Mouse (Mus musculus) T-helper 1 cell (primary cell): Measurements from ENCODE around the gene Larp1b.

Experiments used
- in situ Hi-C: fragments of 300-600 bp; cut with MboI, MseI; formaldehyde crosslinking; loops from one replicate; pipeline ENCODE4 v1.15.1; 2025; ENCODE audit warnings: high pct_unique_total_duplicates

The Larp1b gene

DNA sequence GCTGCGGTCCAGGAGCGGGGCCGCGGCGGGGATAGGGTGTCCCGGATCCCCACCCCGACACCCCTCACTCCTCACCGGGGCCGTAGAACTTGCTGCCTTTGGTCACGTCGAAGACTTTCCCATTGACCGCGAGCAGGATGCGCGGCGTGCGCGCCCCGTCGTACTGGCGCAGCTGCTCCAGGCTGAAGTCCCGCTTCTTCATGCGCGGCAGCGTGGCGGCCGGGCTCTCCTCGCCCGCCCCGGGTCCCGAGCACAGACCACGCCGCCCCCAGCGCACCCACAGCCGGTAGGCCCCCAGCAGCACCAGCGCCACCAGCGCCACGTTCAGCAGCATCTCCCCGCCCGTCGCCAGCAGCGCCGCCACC lies 132.9 kb downstream of the Larp1b start:
- in situ Hi-C loops = no loop called here

- in situ Hi-C loops = no loop called here
These were observed 133.5 kb downstream of the Larp1b start, which contains the start of gene Pgrmc2 for GRCm38 (mm10) chr3:41082885-41083789. Pgrmc2 (minus strand) TSS chr3:41083046.

- in situ Hi-C loops = no loop called here
These were observed 134.1 kb downstream of the Larp1b start for GRCm38 (mm10) chr3:41083790-41084112.

GRCm38 (mm10) chr3:41084421-41084820 lies 134.8 kb downstream of the Larp1b start:
- in situ Hi-C loops = no loop called here

- in situ Hi-C loops = no loop called here
These were observed 137.4 kb downstream of the Larp1b start for GRCm38 (mm10) chr3:41087071-41087470.
